Comparison of ENCODE assay signal across 25 mouse cellular contexts in the genomic region with DNA sequence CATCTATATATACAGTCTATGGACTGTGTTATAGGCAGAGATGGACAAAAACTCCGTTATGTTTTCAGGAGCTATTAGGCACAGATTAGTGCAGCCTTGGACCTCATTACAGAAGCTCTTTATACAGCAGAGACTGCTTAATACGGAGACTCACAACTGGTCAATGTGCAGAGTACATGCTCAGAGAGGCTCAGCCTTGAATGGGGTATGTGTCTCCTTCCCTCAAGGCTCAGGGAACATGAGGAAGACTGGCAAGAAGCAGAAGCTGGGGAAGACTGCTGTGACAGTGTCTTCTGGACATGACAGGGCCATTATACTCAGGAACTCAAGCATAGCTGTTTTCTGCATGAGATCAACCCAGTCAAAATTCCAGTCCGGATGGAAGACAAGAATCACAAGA. TPM values are rescaled to one million over a fixed set of nuclear protein-coding genes. Genes with fewer than 3 reads are reported as not detected.
DNase-seq lines count a peak whose midpoint lies in the region; ATAC-seq and TF ChIP-seq lines count a peak whose summit lies in the region.
"Had no signal": no experiment of that assay in that cellular context is flagged by ENCODE, and none has a peak within 500 bp of the region (broad histone marks: within the 10 kb centered on the region; RNA-seq: fewer than 3 reads in every experiment).

No protein-coding gene starts in this region.

- no peaks in the 10 kb centered on the region for H3K4me1 ChIP-seq in forebrain, embryonic 10.5 days
- no peaks in the 10 kb centered on the region for H3K4me1 ChIP-seq in forebrain, embryonic 12.5 days
- H3K4me1 ChIP-seq in hindbrain, postnatal 0 days (ENCODE audit: insufficient read depth, low read length) = no peaks in the 10 kb centered on the region
- H3K4me1 ChIP-seq in hindbrain, embryonic 12.5 days = no peaks in the 10 kb centered on the region
- H3K4me1 ChIP-seq in ES-E14 (ENCODE audit: control insufficient read depth in 2 of 2, insufficient read depth in 2 of 2, low read length in 2 of 2, poor library complexity in 1 of 2) = peaks cover 0 to 4% of the 10 kb centered on the region in 2 experiments; a peak in 1 of 4 replicates
- no peaks in the 10 kb centered on the region for H3K4me1 ChIP-seq in liver, embryonic 11.5 days (replicated peaks; ENCODE audit: control insufficient read depth, insufficient read depth, low read length)
- H3K4me1 ChIP-seq: embryonic facial prominence, embryonic 12.5 days; heart, embryonic 10.5 days had no signal

- peaks cover 77% of the 10 kb centered on the region for H3K36me3 ChIP-seq in forebrain, embryonic 10.5 days (replicated peaks)
- H3K36me3 ChIP-seq in forebrain, embryonic 12.5 days (replicated peaks) = peaks cover 44% of the 10 kb centered on the region
- H3K36me3 ChIP-seq in hindbrain, postnatal 0 days (ENCODE audit: insufficient read depth, low read length) = peaks cover 32% of the 10 kb centered on the region
- peaks cover 46% of the 10 kb centered on the region for H3K36me3 ChIP-seq in hindbrain, embryonic 12.5 days
- peaks cover 15% of the 10 kb centered on the region for H3K36me3 ChIP-seq in ES-E14 (ENCODE audit: control insufficient read depth, insufficient read depth, low read length, poor library complexity, severe bottlenecking)
- peaks cover 40% of the 10 kb centered on the region for H3K36me3 ChIP-seq in macrophage (ENCODE audit: inconsistent target)
- H3K36me3 ChIP-seq in liver, embryonic 11.5 days (ENCODE audit: control insufficient read depth, insufficient read depth, low read length) = peaks cover 23% of the 10 kb centered on the region; the same call in 1 of the 2 replicates

- H3K9me3 ChIP-seq in forebrain, embryonic 10.5 days = no peaks in the 10 kb centered on the region
- no peaks in the 10 kb centered on the region for H3K9me3 ChIP-seq in forebrain, embryonic 12.5 days
- no peaks in the 10 kb centered on the region for H3K9me3 ChIP-seq in hindbrain, postnatal 0 days (ENCODE audit: low read length)
- no peaks in the 10 kb centered on the region for H3K9me3 ChIP-seq in hindbrain, embryonic 12.5 days (replicated peaks)
- no peaks in the 10 kb centered on the region for H3K9me3 ChIP-seq in ES-E14 (ENCODE audit: control insufficient read depth, insufficient read depth, low read depth, low read length)
- H3K9me3 ChIP-seq in liver, embryonic 11.5 days (ENCODE audit: control insufficient read depth, low read length) = no peaks in the 10 kb centered on the region
- H3K9me3 ChIP-seq: embryonic facial prominence, embryonic 12.5 days; heart, embryonic 10.5 days had no signal

- no peak overlapping the region for H3K9ac ChIP-seq in forebrain, embryonic 12.5 days
- H3K9ac ChIP-seq in hindbrain, postnatal 0 days (replicated peaks; ENCODE audit: low read length) = no peak overlapping the region
- H3K9ac ChIP-seq in hindbrain, embryonic 12.5 days = no peak overlapping the region
- H3K9ac ChIP-seq in ES-E14 (ENCODE audit: insufficient read depth, low read depth, low read length, poor library complexity, severe bottlenecking) = no peak overlapping the region
- no peak overlapping the region for H3K9ac ChIP-seq in liver, embryonic 11.5 days (ENCODE audit: low read depth, low read length)
- H3K9ac ChIP-seq: embryonic facial prominence, embryonic 12.5 days; hindbrain, embryonic 14.5 days had no signal

- no peak overlapping the region for H3K4me3 ChIP-seq in forebrain, embryonic 10.5 days
- no peak overlapping the region for H3K4me3 ChIP-seq in forebrain, embryonic 12.5 days (replicated peaks)
- H3K4me3 ChIP-seq in hindbrain, postnatal 0 days (ENCODE audit: low read length) = no peak overlapping the region
- no peak overlapping the region for H3K4me3 ChIP-seq in hindbrain, embryonic 12.5 days
- no peak overlapping the region for H3K4me3 ChIP-seq in ES-E14 (ENCODE audit: insufficient read depth in 1 of 2, low read depth in 1 of 2, low read length in 2 of 2, poor library complexity in 1 of 2, severe bottlenecking in 1 of 2)
- H3K4me3 ChIP-seq in macrophage (ENCODE audit: inconsistent target) = no peak overlapping the region
- no peak overlapping the region for H3K4me3 ChIP-seq in liver, embryonic 11.5 days (ENCODE audit: low read depth, low read length)
- H3K4me3 ChIP-seq: embryonic facial prominence, embryonic 12.5 days; heart, embryonic 10.5 days had no signal

- in situ Hi-C loops in ES-E14 (cut with MboI; ENCODE audit: low sequenced_read_pairs in 2 of 2, unreplicated experiment in 2 of 2) = no loop called here

- no peaks in the 10 kb centered on the region for H3K27me3 ChIP-seq in forebrain, embryonic 10.5 days (ENCODE audit: poor library complexity, severe bottlenecking)
- H3K27me3 ChIP-seq in forebrain, embryonic 12.5 days = no peaks in the 10 kb centered on the region
- H3K27me3 ChIP-seq in hindbrain, postnatal 0 days (ENCODE audit: insufficient read depth, low read length) = no peaks in the 10 kb centered on the region
- H3K27me3 ChIP-seq in hindbrain, embryonic 12.5 days = no peaks in the 10 kb centered on the region
- no peaks in the 10 kb centered on the region for H3K27me3 ChIP-seq in liver, embryonic 11.5 days (replicated peaks; ENCODE audit: control insufficient read depth, insufficient read depth, low read length)
- H3K27me3 ChIP-seq: embryonic facial prominence, embryonic 12.5 days; Patski had no signal

- ATAC-seq in forebrain, embryonic 12.5 days (ENCODE audit: low FRiP score) = no peak
- peak; percentile 87 for ATAC-seq in hindbrain, postnatal 0 days
- ATAC-seq in hindbrain, embryonic 12.5 days (ENCODE audit: low FRiP score) = no peak
- no peak for ATAC-seq in liver, embryonic 11.5 days (replicated peaks; ENCODE audit: low FRiP score)
- ATAC-seq: activated CD4-positive, CD25-positive, alpha-beta regulatory T cell, adult 4 months; forebrain, embryonic 16.5 days; inflammation-experienced regulatory T-cells, adult 6 months; intestine, postnatal 0 days; Patski had no signal

- 0 out of 2 replicates have a peak, but pooled peaks cover 4% of the 10 kb centered on the region for H3K79me2 ChIP-seq in macrophage (ENCODE audit: inconsistent target)

- no peak overlapping the region for H3K4me2 ChIP-seq in forebrain, embryonic 12.5 days
- H3K4me2 ChIP-seq in hindbrain, postnatal 0 days (ENCODE audit: low read depth, low read length) = no peak overlapping the region
- H3K4me2 ChIP-seq in hindbrain, embryonic 12.5 days (replicated peaks) = no peak overlapping the region
- H3K4me2 ChIP-seq in liver, embryonic 11.5 days = no peak overlapping the region
- H3K4me2 ChIP-seq: embryonic facial prominence, embryonic 12.5 days; hindbrain, embryonic 14.5 days had no signal

- TF ChIP-seq CTCF in hindbrain, postnatal 0 days (IDR thresholded peaks at IDR 0.05; ENCODE audit: low read depth) = no peak

- no peak overlapping the region for H3K27ac ChIP-seq in forebrain, embryonic 10.5 days
- no peak overlapping the region for H3K27ac ChIP-seq in forebrain, embryonic 12.5 days
- no peak overlapping the region for H3K27ac ChIP-seq in hindbrain, postnatal 0 days
- H3K27ac ChIP-seq in hindbrain, embryonic 12.5 days = no peak overlapping the region
- H3K27ac ChIP-seq in ES-E14 (ENCODE audit: insufficient read depth, low read depth, low read length, poor library complexity, severe bottlenecking) = peak overlapping the region; percentile 43; the same call in 1 of the 2 replicates
- peak overlapping the region; percentile 7; the same call in 1 of the 2 replicates for H3K27ac ChIP-seq in macrophage
- H3K27ac ChIP-seq in liver, embryonic 11.5 days (ENCODE audit: low read depth, low read length) = no peak overlapping the region
- H3K27ac ChIP-seq: embryonic facial prominence, embryonic 12.5 days; heart, embryonic 10.5 days; hindbrain, embryonic 14.5 days had no signal

- DNase-seq in forebrain, embryonic 10.5 days (ENCODE audit: extremely low spot score, low spot score) = peak; percentile 10
- DNase-seq in hindbrain, postnatal 0 days (ENCODE audit: low spot score) = peak; percentile 6
- no peak for DNase-seq in ES-E14 (ENCODE audit: low read depth, low spot score)
- no peak for DNase-seq in liver, embryonic 11.5 days (ENCODE audit: low spot score)
- no peak for DNase-seq in urinary bladder, postnatal 4 days (ENCODE audit: low spot score in 2 of 2)
- DNase-seq: adrenal gland, postnatal 14 days; cerebellum, adult 8-10 months; cerebellum, postnatal 14 days; embryo, embryonic 11 days; gastrocnemius, postnatal 25 days; heart, adult 11 months; heart, postnatal 10 days; heart, postnatal 4 days had no signal

- 83% methylated on average over 3 of the region's 3 CpGs for WGBS in forebrain, embryonic 10.5 days
- 73% methylated on average over 3 of the region's 3 CpGs for WGBS in forebrain, embryonic 12.5 days
- 61% methylated on average over 3 of the region's 3 CpGs for WGBS in hindbrain, postnatal 0 days
- WGBS in hindbrain, embryonic 12.5 days = 71% methylated on average over 3 of the region's 3 CpGs
- WGBS in macrophage (ENCODE audit: missing documents) = 91% methylated on average over 3 of the region's 3 CpGs
- WGBS in liver, embryonic 11.5 days = 83% methylated on average over 3 of the region's 3 CpGs

RNA-seq across cellular contexts. Expression of a gene that starts 19.4 kb away (rescaled TPM):
- 91.3 and 91.7 TPM in 2 replicates for polyA plus RNA-seq in forebrain, embryonic 10.5 days (2016; fragmentation: Nextera tagmentation; extraction: Ambion mirVana)
- 95.4 and 95.5 TPM in 2 replicates for polyA plus RNA-seq in forebrain, embryonic 12.5 days (2016; fragmentation: Nextera tagmentation; extraction: Ambion mirVana)
- 53.4 and 59.6 TPM in 2 replicates for total RNA-seq in hindbrain, postnatal 0 days (2014; rRNA removed)
- polyA plus RNA-seq in hindbrain, postnatal 0 days (2015; fragmentation: Nextera tagmentation; extraction: Ambion mirVana) = 104 TPM in 2 replicates
- polyA plus RNA-seq in hindbrain, embryonic 12.5 days (2016; fragmentation: Nextera tagmentation; extraction: Ambion mirVana) = 101 and 108 TPM in 2 replicates
- 49.9 and 63.1 TPM in 2 replicates for total RNA-seq in ES-E14 (2012; rRNA removed)
- total RNA-seq in macrophage (2018; cell fraction: chromatin; rRNA removed) = 10 to 100 TPM; 16.9 to 45.7 (median 26.0) TPM
- total RNA-seq in macrophage (2018; cell fraction: cytosol; rRNA removed) = 10 to 100 TPM; 40.4 to 69.8 (median 48.5) TPM
- 10 to 100 TPM; 20.3 to 48.3 (median 35.3) TPM for total RNA-seq in macrophage (2018; cell fraction: nucleus; rRNA removed)
- 39.8 to 56.3 TPM (median 54.3 TPM) in 3 replicates for polyA plus RNA-seq in macrophage (2018)
- polyA plus RNA-seq in liver, embryonic 11.5 days (2014; fragmentation: Nextera tagmentation; extraction: Ambion mirVana) = 68.0 and 69.0 TPM in 2 replicates

RNA-seq across cellular contexts. Expression of a gene that starts 54.6 kb away (rescaled TPM):
- polyA plus RNA-seq in forebrain, embryonic 10.5 days (2016; fragmentation: Nextera tagmentation; extraction: Ambion mirVana) = 18.4 and 19.7 TPM in 2 replicates
- polyA plus RNA-seq in forebrain, embryonic 12.5 days (2016; fragmentation: Nextera tagmentation; extraction: Ambion mirVana) = 24.5 and 26.6 TPM in 2 replicates
- 22.3 and 23.4 TPM in 2 replicates for total RNA-seq in hindbrain, postnatal 0 days (2014; rRNA removed)
- 11.9 and 12.3 TPM in 2 replicates for polyA plus RNA-seq in hindbrain, postnatal 0 days (2015; fragmentation: Nextera tagmentation; extraction: Ambion mirVana)
- 22.8 and 23.3 TPM in 2 replicates for polyA plus RNA-seq in hindbrain, embryonic 12.5 days (2016; fragmentation: Nextera tagmentation; extraction: Ambion mirVana)
- total RNA-seq in ES-E14 (2012; rRNA removed) = 23.4 and 23.8 TPM in 2 replicates
- 100 to 1,000 TPM in 25 of 26 experiments, 10 to 100 TPM in 1; 84.8 to 216 (median 156) TPM for total RNA-seq in macrophage (2018; cell fraction: chromatin; rRNA removed)
- total RNA-seq in macrophage (2018; cell fraction: cytosol; rRNA removed) = 10 to 100 TPM; 55.5 to 89.9 (median 80.4) TPM
- total RNA-seq in macrophage (2018; cell fraction: nucleus; rRNA removed) = 100 to 1,000 TPM in 13 of 26 experiments, 10 to 100 TPM in 13; 65.7 to 154 (median 101) TPM
- polyA plus RNA-seq in macrophage (2018) = 39.6 to 55.7 TPM (median 44.7 TPM) in 3 replicates
- 17.2 and 19.9 TPM in 2 replicates for polyA plus RNA-seq in liver, embryonic 11.5 days (2014; fragmentation: Nextera tagmentation; extraction: Ambion mirVana)

RNA-seq across cellular contexts. Expression of a gene that starts 58.9 kb away (rescaled TPM):
- 16.8 and 24.4 TPM in 2 replicates for polyA plus RNA-seq in forebrain, embryonic 10.5 days (2016; fragmentation: Nextera tagmentation; extraction: Ambion mirVana)
- 28.3 and 41.7 TPM in 2 replicates for polyA plus RNA-seq in forebrain, embryonic 12.5 days (2016; fragmentation: Nextera tagmentation; extraction: Ambion mirVana)
- 48.1 and 68.5 TPM in 2 replicates for total RNA-seq in hindbrain, postnatal 0 days (2014; rRNA removed)
- polyA plus RNA-seq in hindbrain, postnatal 0 days (2015; fragmentation: Nextera tagmentation; extraction: Ambion mirVana) = 293 and 295 TPM in 2 replicates
- 76.2 and 93.8 TPM in 2 replicates for polyA plus RNA-seq in hindbrain, embryonic 12.5 days (2016; fragmentation: Nextera tagmentation; extraction: Ambion mirVana)
- 10.6 and 22.7 TPM in 2 replicates for total RNA-seq in ES-E14 (2012; rRNA removed)
- 1 to 10 TPM in 2 of 26 experiments, not detected in 24; 1.2 to 4.0 TPM for total RNA-seq in macrophage (2018; cell fraction: chromatin; rRNA removed)
- 1 to 10 TPM in 3 of 26 experiments, under 1 TPM in 21, not detected in 2; 0.16 to 2.1 (median 0.59) TPM for total RNA-seq in macrophage (2018; cell fraction: cytosol; rRNA removed)
- 1 to 10 TPM in 7 of 26 experiments, under 1 TPM in 4, not detected in 15; 0.75 to 1.6 (median 1.0) TPM for total RNA-seq in macrophage (2018; cell fraction: nucleus; rRNA removed)
- 0.31 to 0.71 TPM (median 0.42 TPM) in 3 replicates for polyA plus RNA-seq in macrophage (2018)
- polyA plus RNA-seq in liver, embryonic 11.5 days (2014; fragmentation: Nextera tagmentation; extraction: Ambion mirVana) = 0.51 TPM in 1 of 2 replicates, not detected in the other
- total RNA-seq: common myeloid progenitor, adult 5-6 weeks had no signal
- polyA plus RNA-seq: activated CD4-positive, CD25-positive, alpha-beta regulatory T cell, adult 4 months; heart, embryonic 10.5 days; Patski had no signal

Comparison
In these comparisons a context has a peak if more than half of its experiments do, and no peak if none do; other contexts are left out.
1. DNase-seq: peak in forebrain, embryonic 10.5 days (single experiment) and hindbrain, postnatal 0 days (single experiment); none in ES-E14 (single experiment), liver, embryonic 11.5 days (single experiment) and urinary bladder, postnatal 4 days (0 of 2).
2. H3K27ac ChIP-seq: peak in ES-E14 (single experiment) and macrophage (single experiment); none in forebrain, embryonic 10.5 days (single experiment), forebrain, embryonic 12.5 days (single experiment), hindbrain, postnatal 0 days (single experiment), hindbrain, embryonic 12.5 days (single experiment) and liver, embryonic 11.5 days (single experiment).
3. RNA of a gene that starts 58.9 kb away (polyA plus RNA-seq): 293 to 295 TPM in hindbrain, postnatal 0 days, 76.2 to 93.8 TPM in hindbrain, embryonic 12.5 days, 28.3 to 41.7 TPM in forebrain, embryonic 12.5 days and 16.8 to 24.4 TPM in forebrain, embryonic 10.5 days; 0.31 to 0.71 TPM in macrophage and 0.51 TPM in liver, embryonic 11.5 days; every median in the first group is over 10 times any median in the second.